Mouse (Mus musculus): Measurements from ENCODE around the gene Hpse. TPM values are rescaled to one million over a fixed set of nuclear protein-coding genes. Genes with fewer than 3 reads are reported as not detected.

Gene Hpse
- total RNA-seq, 2 experiments from 2014 or later: 0.47 TPM; not detected in 1

GRCm38 (mm10) chr5:100648046-100648445 lies 71.5 kb downstream of the Hpse start:
- ATAC-seq (replicated peaks; ENCODE audit: low FRiP score, low TSS enrichment, poor library complexity, severe bottlenecking): no peak

GRCm38 (mm10) chr5:100646558-100646957 lies 73.0 kb downstream of the Hpse start:
- ATAC-seq (replicated peaks; ENCODE audit: low FRiP score, low TSS enrichment, poor library complexity, severe bottlenecking): no peak

DNA sequence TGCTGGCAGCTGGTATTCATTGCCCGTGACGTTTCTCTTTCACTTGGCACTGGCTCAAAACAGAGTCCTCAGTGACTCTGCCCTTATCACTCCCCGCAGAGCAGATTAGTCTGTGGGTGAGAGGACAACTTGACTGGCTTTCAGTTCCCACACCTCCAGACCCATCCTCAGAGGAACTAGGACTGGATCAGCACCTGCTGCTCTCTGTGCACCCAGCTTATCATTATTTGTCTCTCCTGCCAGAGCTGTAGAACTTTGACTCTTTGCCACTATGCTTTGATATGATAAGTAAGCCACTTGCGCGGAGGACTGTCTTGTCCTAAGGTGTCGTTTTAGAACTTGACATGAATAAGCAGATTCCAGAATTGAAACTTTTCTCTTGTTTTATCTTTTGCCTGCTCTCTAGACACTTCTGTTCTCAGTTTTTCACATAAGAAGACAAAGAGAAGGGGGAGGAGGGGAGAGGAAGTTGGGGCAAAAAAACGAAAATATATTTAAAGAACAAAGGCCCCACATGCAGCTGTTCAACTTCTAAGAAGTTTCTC lies 75.5 kb downstream of the Hpse start:
- peak; percentile 93 for ATAC-seq (replicated peaks; ENCODE audit: low FRiP score, low TSS enrichment, poor library complexity, severe bottlenecking)

GRCm38 (mm10) chr5:100643253-100643990 lies 76.1 kb downstream of the Hpse start:
- ATAC-seq (replicated peaks; ENCODE audit: low FRiP score, low TSS enrichment, poor library complexity, severe bottlenecking): peak; percentile 24

- no peak for ATAC-seq (replicated peaks; ENCODE audit: low FRiP score, low TSS enrichment, poor library complexity, severe bottlenecking)
Measured at GRCm38 (mm10) chr5:100642316-100642715, 77.2 kb downstream of the Hpse start.

DNA sequence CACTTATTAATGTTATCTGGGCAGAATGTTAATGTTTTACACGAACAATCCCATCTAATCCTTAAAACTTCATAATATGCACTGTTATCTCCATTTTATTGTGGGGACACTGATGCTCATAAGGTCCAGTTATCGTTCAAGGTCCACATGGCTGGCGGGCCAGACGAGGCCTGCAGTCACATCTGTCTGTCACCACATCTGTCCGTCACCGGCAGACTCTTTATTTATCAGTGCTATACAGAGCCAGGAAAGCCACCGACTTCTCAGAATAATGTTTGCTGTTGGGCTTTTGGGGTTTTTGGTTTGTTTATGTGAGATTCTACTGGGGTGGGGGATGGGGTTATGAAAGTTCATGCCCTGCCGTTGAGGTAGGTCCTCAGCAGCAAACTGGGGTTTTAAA lies 81.0 kb downstream of the Hpse start:
- ATAC-seq (replicated peaks; ENCODE audit: low FRiP score, low TSS enrichment, poor library complexity, severe bottlenecking): peak; percentile 73

DNA sequence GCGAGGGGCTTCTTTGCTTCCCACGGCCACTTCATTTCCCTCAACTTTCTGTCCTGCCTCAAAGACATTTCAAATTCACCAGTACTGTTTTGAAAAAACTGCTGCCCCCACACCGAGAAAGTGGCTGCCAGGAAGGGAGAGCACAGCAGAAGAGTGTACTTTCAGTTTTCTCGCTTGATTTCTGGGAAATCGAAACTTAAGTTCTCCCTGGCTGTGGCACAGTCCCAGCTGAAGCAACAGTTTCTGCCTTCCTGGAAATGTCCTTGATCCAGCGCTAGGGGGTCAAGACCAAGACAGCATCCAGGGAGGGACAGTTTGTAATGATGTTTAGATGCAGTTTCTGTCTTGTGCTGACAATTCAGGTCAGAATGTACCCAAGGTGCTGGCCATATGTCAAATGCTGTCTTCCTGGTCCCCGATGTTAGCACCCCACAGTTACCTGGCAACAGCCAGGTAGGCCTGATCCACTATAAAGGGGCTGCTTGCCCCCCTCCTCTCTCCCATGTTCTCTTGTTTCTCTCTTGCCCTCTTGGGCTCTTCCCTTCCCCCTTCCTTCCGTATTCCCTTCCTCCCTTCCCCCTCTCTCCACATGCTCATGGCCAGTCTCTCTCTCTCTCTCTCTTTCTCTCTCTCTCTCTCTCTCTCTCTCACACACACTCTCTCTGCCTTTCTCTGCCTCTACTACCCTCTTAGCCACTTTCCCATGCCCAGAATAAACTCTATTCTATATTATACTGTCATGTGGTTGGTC lies 82.5 kb downstream of the Hpse start:
- no peak for ATAC-seq (replicated peaks; ENCODE audit: low FRiP score, low TSS enrichment, poor library complexity, severe bottlenecking)

DNA sequence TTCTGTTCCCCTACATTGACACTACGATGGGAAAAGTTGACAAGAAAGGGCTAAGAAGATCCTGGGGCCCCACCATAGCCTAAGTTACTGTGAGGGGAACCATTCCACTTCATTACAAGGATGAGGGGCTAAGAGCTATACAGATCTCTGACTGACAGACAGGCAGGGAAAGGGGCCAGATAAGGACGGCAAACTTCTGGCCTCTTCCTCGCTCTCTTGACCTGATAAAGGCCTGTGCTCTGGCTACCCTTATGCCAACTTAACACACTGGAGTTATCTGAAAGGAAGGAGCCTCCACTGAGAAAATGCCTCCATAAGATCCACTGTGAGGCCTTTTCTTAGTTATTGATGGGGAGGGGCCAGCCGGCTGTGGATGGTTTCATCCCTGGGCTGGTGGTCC lies 83.6 kb downstream of the Hpse start:
- peak; percentile 61 for ATAC-seq (replicated peaks; ENCODE audit: low FRiP score, low TSS enrichment, poor library complexity, severe bottlenecking)

DNA sequence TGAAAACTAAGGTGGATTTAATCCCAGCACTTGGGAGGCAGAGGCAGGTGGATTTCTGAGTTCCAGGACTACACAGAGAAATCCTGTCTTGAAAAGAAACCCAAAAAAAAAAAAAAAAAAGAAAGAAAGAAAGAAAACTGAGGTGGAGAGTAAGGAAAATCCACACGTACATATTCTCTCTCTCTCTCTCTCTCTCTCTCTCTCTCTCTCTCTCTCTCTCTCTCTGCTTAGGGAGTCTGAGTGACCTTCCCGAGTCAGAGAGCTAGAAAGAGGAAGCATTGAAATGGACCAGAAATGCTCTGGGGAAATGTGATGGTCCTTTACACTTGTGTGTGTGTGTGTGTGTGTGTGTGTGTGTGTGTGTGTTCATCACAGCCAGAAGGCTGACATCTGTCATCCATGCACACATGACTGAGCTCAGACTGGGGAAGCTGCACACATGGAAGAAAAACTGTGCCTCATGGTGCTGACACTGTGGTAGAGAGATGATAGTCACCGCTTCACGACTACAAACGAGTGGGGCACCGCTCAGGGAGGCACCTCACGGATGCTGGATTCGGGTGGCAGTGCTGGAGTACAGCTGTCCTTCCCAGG lies 84.5 kb downstream of the Hpse start:
- no peak for ATAC-seq (replicated peaks; ENCODE audit: low FRiP score, low TSS enrichment, poor library complexity, severe bottlenecking)

DNA sequence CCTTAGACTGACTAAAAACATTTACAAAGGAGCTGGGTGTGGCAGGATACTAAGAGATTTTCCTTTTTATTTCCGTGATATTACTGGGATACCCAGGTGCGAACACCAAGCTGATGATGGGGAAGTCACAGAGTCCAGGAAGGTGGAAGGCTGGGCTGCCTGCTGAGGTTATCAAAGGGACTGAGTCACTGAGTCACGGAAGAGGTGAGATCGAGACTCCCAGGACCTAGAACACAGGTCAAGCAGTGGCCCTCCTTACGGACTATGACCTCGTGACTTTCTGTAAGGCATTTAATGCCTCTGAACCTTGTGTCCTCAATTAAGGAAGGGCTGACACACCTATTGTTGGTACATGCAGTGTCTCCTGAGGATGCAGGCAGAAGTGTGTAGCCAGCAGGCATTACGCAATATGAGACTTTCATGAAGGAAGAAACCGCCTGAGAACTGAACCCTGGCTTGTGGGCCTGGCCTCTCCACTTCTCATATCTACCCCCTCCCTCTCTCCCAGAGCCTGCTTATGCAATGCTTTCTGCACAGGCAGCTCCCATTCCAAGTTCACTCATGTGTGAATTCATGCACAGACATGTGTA lies 86.9 kb downstream of the Hpse start:
- no peak for ATAC-seq (replicated peaks; ENCODE audit: low FRiP score, low TSS enrichment, poor library complexity, severe bottlenecking)

Other genes with a start within 250 kb of the Hpse start
- gene Lin54, start 219.1 kb downstream of the Hpse start, total RNA-seq (2014; fragmentation: Nextera tagmentation): 40.5 and 45.3 TPM in 2 replicates
- gene Lin54, start 219.1 kb downstream of the Hpse start, total RNA-seq (2017): 32.1 and 56.5 TPM in 2 replicates
- 86.0 and 93.6 TPM in 2 replicates for gene Cops4, start 201.4 kb downstream of the Hpse start, total RNA-seq (2014; fragmentation: Nextera tagmentation)
- gene Cops4, start 201.4 kb downstream of the Hpse start, total RNA-seq (2017): 186 and 187 TPM in 2 replicates
- 205 and 254 TPM in 2 replicates for gene Plac8, start 147.5 kb downstream of the Hpse start, total RNA-seq (2014; fragmentation: Nextera tagmentation)
- 198 and 535 TPM in 2 replicates for gene Plac8, start 147.5 kb downstream of the Hpse start, total RNA-seq (2017)
- gene Coq2, start 44.6 kb downstream of the Hpse start, total RNA-seq (2014; fragmentation: Nextera tagmentation): 50.6 and 67.3 TPM in 2 replicates
- gene Coq2, start 44.6 kb downstream of the Hpse start, total RNA-seq (2017): 40.1 and 56.6 TPM in 2 replicates
- gene Helq, start 78.9 kb upstream of the Hpse start, total RNA-seq (2014; fragmentation: Nextera tagmentation): 48.5 and 68.4 TPM in 2 replicates
- 31.2 and 39.6 TPM in 2 replicates for gene Helq, start 78.9 kb upstream of the Hpse start, total RNA-seq (2017)
- gene Mrps18c, start 78.9 kb upstream of the Hpse start, total RNA-seq (2014; fragmentation: Nextera tagmentation): 141 TPM in 2 replicates
- 145 and 253 TPM in 2 replicates for gene Mrps18c, start 78.9 kb upstream of the Hpse start, total RNA-seq (2017)
- gene Abraxas1, start 101.2 kb upstream of the Hpse start, total RNA-seq (2014; fragmentation: Nextera tagmentation): 38.0 and 45.0 TPM in 2 replicates
- gene Abraxas1, start 101.2 kb upstream of the Hpse start, total RNA-seq (2017): 46.8 and 81.4 TPM in 2 replicates
- gene Gpat3, start 126.0 kb upstream of the Hpse start, total RNA-seq (2014; fragmentation: Nextera tagmentation): 0.45 and 2.6 TPM in 2 replicates
- 0.65 TPM in 1 of 2 replicates, not detected in the other for gene Gpat3, start 126.0 kb upstream of the Hpse start, total RNA-seq (2017)

All from megakaryocyte-erythroid progenitor cell, adult 5-6 weeks (primary cell).